Mouse (Mus musculus): ENCODE results near the gene Sdc3.

DNA sequence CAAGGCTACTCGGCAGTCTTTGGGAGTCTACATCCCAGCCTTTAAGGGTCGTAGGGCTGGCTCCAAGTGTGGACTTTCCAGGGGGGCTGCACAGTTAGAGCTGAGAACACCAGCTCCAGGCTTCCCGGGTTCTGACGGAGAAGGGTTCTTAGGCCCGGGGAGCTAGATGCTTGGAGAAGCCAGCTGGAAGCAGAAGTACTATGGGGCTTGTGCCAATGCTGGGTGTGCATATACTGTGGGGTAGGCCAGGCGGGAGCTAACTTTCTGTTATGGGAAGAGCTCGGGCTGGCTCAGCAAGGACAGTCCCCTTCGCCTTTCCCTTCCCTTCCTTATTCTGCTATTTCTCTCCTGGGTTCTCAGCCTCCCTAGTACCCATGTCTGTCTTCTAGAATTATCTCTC lies 23.5 kb downstream of the Sdc3 start:
- TF ChIP-seq CTCF (IDR thresholded peaks at IDR 0.05) (no peak), EP300 (IDR thresholded peaks at IDR 0.05; ENCODE audit: insufficient read depth, low read depth, low read length) (no peak)

All from heart, adult 2 months (tissue).